Mouse (Mus musculus) right cerebral cortex, postnatal 10 days (tissue): ENCODE data around the gene Abcc6.

Source experiments
- DNase-seq, 2 experiments: peaks; one replicate each; pipeline ENCODE4 v3.0.0; 2021; ENCODE audit warnings: low spot score in 2 of 2

Gene Abcc6

GRCm38 (mm10) chr7:46030145-46030488 is at the start of gene Abcc6:
Abcc6 (minus strand) TSS chr7:46030302.
- no peak for DNase-seq

- DNase-seq = peak in 1 of 2 experiments; percentile 46
Observed at GRCm38 (mm10) chr7:46077675-46078074, 47.6 kb upstream of the Abcc6 start.

DNA sequence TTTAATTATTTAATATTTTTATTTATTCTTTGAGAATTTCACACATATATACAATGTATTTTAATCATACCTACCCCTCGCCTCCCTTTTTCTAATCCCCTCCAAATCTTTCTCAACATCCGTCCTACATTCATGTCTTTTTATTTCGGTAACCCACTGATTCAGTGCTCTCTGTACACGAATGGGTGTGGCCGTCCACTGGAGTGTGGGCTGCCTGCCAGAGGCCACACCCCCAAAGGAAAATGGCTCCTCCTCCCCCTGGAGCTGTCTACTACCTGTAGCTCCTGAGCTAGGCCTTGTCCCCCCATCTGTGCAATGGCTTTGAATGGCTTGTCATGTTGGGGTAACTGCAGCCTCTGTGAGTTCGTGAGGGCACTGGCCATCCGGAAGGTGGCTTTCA is 46.7 kb upstream of the Abcc6 start:
- no peak for DNase-seq

DNA sequence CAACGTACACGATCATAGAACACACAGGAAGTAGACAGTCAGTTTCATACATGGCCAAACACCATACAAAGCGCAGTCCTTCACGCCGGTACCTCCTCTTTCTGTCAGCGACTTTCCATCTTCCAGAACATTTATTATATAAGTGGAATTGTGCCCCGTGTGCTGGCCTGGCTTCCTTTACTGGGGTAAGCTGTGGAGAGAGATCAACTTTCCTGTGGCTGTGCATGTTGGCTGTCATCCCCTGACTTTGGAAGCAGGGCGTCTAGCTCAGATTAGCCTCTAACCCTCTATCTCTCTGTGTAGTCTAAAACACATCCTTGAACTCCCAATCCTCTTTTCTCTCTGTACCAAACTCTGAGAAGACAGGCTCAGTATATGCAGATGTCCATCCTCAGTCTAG is 38.7 kb upstream of the Abcc6 start:
- DNase-seq = no peak

DNA sequence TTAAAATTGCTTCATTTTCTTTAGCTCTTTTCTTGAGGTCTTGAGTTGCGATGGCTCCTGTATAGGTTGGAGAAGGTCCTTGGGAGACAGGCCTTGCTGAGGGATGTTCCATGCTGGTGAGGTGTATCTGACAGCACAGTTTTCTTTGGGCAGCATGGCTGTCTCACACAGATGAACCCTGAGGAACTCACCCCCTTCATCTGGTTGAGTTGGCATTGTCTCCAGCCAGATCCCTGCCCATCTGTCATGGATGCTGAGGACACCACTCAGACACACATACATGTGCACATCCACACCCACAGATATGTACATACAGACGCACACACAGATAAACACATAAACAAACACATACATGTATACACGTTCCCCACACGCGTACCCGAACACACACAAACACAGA is 33.2 kb upstream of the Abcc6 start:
- DNase-seq = no peak

GRCm38 (mm10) chr7:46061614-46062013 is 31.5 kb upstream of the Abcc6 start:
- DNase-seq = no peak

DNA sequence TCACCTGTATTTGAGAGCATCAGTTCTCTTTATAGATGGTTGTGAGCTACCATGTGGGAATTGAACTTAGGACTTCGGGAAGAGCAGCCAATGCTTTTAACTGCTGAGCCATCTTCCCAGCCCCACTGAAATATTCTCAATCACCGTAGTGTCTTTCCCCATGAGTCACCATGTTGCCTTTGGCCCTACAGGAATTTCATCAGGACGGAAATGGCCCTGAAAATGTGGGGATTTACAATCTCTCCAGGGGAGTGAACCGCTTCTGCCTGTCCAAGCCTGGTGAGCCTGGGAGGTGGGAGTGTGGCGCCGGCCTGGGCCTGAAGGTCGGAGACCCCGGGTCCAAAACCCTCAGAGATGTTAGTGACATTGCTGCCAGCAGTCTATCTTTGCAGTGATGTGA is 30.6 kb upstream of the Abcc6 start:
- no peak for DNase-seq

DNA sequence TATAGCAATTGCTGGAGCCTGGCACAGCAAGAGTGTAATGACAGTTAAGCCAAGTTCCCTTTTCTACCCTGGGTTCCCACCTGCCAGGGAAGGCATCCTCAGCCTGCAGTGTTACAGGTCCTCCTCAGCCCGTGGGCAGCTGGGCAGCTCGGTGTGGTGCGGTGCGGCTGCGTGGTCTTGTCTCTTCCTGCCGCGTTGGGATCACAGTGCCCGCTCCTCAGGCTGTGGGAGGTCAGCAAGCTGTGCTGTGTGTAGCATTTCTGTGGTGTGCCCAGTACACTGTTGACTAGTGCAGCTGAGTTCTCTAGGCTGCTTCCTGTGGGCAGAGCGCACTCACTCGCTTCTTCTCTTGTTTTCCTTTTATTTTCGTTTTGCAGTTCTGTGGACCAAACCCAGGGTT is 28.8 kb upstream of the Abcc6 start:
- DNase-seq = no peak

- DNase-seq = no peak
Observed at GRCm38 (mm10) chr7:46053566-46053965, 23.5 kb upstream of the Abcc6 start.

GRCm38 (mm10) chr7:46052161-46052821 is 22.2 kb upstream of the Abcc6 start:
- peak; percentile 52 to 56 for DNase-seq

- no peak for DNase-seq
Observed at GRCm38 (mm10) chr7:46049981-46050380, 19.9 kb upstream of the Abcc6 start.

DNA sequence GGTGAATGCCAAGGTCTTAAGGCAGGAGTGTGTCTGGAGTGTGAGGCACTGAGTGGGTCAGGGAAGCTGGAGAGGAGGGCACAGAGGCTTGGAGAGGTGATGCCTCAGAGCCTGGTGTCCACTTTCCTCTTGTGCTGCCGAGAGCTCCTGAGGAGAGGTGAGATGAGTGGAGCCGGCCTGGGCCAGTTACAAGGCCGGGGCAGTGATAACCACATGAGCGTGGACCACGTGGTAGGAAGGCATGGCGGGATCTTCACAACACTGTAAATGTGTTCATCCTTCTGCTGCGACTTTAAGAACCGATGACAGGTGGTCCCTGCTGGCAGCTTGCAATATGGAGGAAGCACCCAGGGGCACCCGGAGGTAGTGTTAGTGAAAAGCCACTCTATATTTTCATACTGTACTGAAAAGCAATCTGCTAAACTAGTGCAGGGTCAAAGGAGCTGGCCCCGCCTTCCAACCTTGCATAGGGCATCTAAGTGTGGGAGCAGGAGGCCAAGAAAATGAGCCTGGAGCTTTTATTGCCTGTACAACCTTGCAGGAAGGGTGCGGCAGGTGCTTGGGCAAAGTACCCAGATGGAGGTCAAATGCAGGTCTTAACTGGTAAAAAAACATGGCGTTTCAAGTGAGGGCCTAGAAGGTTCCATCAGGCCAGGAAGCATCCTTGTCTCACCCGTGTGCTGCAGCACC is 17.9 kb upstream of the Abcc6 start:
- no peak for DNase-seq

- no peak for DNase-seq
Observed at GRCm38 (mm10) chr7:46045882-46046281, 15.8 kb upstream of the Abcc6 start.

- DNase-seq = no peak
Observed at GRCm38 (mm10) chr7:46044106-46044505, 14.0 kb upstream of the Abcc6 start.

GRCm38 (mm10) chr7:46039873-46040272 is 9.8 kb upstream of the Abcc6 start:
- DNase-seq = no peak

DNA sequence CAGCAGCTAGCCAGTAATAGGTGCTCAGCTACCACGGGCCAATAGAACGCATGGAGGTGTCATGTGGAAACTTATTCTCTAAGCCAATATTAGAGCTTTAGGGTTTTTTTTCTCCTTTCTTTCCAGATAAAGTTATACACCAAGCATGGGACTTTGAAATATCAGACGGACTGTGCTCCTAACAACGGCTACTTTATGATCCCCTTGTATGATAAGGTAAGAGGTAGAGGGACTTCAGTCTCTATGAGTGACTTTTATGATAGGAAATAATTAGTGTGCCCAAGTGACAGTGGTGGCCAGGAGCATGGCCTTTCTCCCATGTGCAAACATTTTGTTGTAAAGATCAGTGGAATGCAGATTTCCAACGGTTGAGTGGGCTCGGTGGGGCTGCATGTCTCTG is 7.3 kb upstream of the Abcc6 start:
- no peak for DNase-seq

DNA sequence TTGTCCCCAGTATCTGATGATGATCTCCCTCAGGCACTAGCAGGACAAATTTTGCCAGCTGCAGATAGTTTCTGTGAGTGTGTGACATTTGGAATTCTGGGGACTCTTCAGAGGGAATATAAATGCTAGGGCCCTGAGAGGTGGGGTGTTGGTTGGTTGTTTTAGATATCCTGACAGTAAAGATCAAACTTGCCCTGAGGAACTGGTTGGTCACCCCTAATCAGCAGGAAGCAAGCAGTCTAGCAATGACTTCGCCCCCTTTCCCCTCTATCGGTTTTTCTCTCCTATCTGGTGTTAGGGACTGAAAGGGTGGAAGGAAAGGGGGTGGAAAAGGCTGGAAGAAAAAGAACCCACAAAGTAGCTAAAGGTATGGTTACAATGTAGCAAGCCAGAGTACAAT is 5.4 kb upstream of the Abcc6 start:
- no peak for DNase-seq

GRCm38 (mm10) chr7:46034991-46035390 is 4.9 kb upstream of the Abcc6 start:
- DNase-seq = no peak

DNA sequence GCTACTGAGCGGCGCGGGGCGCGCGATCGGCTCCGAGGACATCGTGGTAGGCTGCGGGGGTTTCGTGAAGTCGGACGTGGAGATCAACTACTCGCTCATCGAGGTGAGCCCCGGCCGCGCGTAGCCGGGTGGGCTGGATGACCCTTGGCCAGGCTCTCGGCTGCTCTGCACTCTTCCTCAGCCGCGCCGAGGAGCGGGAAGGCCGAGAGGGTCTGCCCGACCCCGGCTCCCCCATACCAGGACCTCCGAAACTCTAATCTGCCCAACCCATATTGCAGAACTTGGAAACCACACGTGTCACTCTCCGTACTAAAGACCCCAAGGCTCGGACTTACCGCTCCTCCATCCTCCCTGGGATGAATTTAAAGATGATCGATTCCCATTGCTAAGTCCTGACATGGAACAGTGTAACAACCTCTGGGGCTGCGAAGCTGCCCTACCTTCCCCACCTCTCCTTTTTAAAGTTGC is 3.8 kb upstream of the Abcc6 start:
- no peak for DNase-seq

GRCm38 (mm10) chr7:46033109-46033869 is 3.2 kb upstream of the Abcc6 start, which contains the start of gene Nomo1:
Nomo1 (plus strand) TSS chr7:46033698.
- peak; percentile 96 to 98 for DNase-seq

GRCm38 (mm10) chr7:46031075-46031474 is 973 bp upstream of the Abcc6 start:
- DNase-seq = no peak

- no peak for DNase-seq
Observed at GRCm38 (mm10) chr7:46029299-46030144, 580 bp downstream of the Abcc6 start.
